Mouse (Mus musculus) heart, postnatal 36 days (tissue): Measurements from ENCODE around the gene D5Ertd579e. TPM values are rescaled to one million over a fixed set of nuclear protein-coding genes. Genes with fewer than 3 reads are reported as not detected.

ENCODE experiments used
- DNase-seq, 2 experiments: peaks; one replicate each; pipeline ENCODE4 v3.0.0; 2021 to 2022
- intact Hi-C: fragments of 180-260 bp; cut with DNase I; formaldehyde crosslinking; loops from one replicate; pipeline ENCODE4 v1.15.1; 2025
- total RNA-seq, 2 experiments: library from RNA; stranded (reverse); gene quantifications; 2 replicates each; pipeline ENCODE4 v1.2.3; 2021

D5Ertd579e gene
- total RNA-seq, 2 experiments from 2014 or later = 75.5 to 90.6 TPM

- intact Hi-C loops = no loop called here
- DNase-seq = no peak
Observed at GRCm38 (mm10) chr5:36722415-36722856, 26.6 kb upstream of the D5Ertd579e start.

GRCm38 (mm10) chr5:36720710-36721375 lies 25.0 kb upstream of the D5Ertd579e start:
- DNase-seq = no peak
- intact Hi-C loops = no loop called here

- intact Hi-C loops = no loop called here
- DNase-seq = no peak
Observed at GRCm38 (mm10) chr5:36720219-36720618, 24.4 kb upstream of the D5Ertd579e start.

DNA sequence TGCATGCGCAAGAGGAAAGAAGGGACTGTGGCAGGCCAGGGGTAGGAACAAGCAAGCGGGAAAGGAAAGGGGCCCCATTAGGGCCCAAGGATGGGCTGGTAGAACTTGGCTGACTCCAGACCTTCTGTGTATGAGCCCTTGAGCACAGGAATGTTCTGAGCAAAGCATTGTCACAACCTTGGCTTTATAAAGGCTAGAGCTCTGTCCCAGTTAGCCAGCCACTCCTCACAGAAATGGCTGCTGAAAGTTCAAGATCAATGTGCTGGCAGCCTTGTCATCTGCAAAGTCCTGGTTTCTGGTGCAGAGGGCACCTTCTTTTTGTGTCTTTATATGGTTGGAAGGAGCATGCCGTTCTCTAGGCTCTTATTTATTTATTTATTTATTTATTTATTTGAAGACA lies 23.8 kb upstream of the D5Ertd579e start:
- DNase-seq = no peak
- intact Hi-C loops = no loop called here

- no peak for DNase-seq
- intact Hi-C loops = no loop called here
Observed at GRCm38 (mm10) chr5:36719135-36719534, 23.3 kb upstream of the D5Ertd579e start.

DNA sequence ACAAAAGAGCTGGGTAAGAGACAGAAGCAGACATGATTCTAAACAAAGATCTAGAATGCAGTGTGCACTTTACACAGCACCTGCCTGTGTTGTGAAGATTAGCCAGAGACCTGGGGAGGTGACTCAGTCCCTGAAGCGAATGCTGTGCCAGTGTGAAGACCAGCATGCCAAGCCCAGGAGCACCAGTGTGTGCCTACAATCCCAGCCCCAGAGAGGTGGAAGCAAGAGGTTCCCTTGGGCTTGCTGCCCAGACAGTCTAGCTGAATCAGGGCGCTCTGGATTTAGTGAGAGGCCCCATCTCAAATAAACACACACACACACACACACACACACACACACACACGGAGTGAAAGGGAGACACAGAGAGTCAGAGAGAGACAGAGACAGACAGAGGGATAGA lies 22.1 kb upstream of the D5Ertd579e start:
- intact Hi-C loops = no loop called here
- no peak for DNase-seq

GRCm38 (mm10) chr5:36716816-36717215 lies 21.0 kb upstream of the D5Ertd579e start:
- DNase-seq = no peak
- intact Hi-C loops = no loop called here

GRCm38 (mm10) chr5:36714832-36715231 lies 19.0 kb upstream of the D5Ertd579e start:
- DNase-seq = no peak
- intact Hi-C loops = loop anchor here (2.0 kb wide), 1 partner anchor 22 kb away; no protein-coding TSS in a partner anchor

DNA sequence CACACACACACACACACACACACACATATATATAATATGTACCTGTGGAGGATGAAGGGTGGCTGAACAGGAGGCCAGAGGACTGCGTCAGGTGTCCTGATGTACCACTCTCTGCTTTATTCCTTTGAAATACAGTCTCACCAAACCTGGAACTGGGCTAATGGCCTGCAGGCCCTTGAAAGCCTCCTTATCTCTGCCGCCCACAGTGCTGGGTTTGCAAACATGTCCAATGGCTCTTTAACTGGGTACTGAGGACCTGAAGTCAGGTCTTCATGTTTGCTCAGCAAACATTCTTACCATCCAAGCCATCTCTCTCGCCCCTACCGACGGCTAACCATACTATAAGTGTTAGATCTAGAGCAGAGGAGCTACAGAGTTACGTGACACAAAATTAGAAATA lies 17.9 kb upstream of the D5Ertd579e start:
- intact Hi-C loops = loop anchor here (2.0 kb wide), 1 partner anchor 23 kb away; no protein-coding TSS in a partner anchor
- DNase-seq = no peak

GRCm38 (mm10) chr5:36712553-36713534 lies 17.0 kb upstream of the D5Ertd579e start:
- intact Hi-C loops = loop anchor here (1.0 kb wide), 1 partner anchor 17 kb away; the partner anchor contains the start of gene D5Ertd579e
- peak; percentile 83 to 88 for DNase-seq

DNA sequence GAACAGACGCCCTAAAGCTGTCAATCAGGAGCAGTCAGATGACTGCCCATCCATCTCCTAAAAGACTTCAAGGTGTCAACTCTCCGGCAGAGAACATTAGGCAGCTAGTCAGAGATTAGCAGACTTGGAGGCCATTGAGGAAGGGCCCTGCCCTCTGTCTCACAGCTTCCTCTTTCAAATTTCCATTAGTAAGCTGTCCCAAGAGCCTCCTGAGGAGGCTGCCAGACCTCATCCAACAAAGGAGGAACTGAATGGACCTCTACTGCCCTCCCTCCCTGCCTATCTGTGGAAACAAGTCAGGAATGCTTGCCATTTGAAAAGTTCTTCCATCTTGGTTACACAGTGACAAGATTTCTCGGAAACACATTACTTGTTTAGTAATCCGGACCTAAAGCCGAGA lies 16.0 kb upstream of the D5Ertd579e start:
- intact Hi-C loops = loop anchor here (1.0 kb wide), 1 partner anchor 16 kb away; the partner anchor contains the start of gene D5Ertd579e
- no peak for DNase-seq

GRCm38 (mm10) chr5:36705792-36706191 lies 10.0 kb upstream of the D5Ertd579e start:
- DNase-seq = no peak
- intact Hi-C loops = no loop called here

DNA sequence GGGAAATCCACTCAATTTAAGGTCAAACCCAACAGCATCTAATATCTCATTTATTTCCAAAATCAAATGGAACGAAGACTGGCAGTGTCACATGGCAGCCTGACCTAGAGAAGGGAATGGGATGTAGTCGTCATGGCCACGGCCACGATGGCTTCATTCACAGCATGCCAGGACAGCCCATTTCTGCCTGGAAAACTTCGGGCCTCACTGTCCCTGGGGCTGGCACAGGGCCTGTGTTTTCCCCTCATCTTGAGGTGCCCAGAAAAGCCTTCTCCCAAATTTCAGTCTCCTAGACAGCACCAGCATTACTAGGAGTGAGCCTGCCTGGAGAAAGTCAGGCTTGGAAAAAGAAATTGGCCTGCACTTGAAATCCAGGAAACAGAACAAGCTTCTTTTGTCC lies 9.6 kb upstream of the D5Ertd579e start:
- DNase-seq = no peak
- intact Hi-C loops = no loop called here

GRCm38 (mm10) chr5:36704684-36705083 lies 8.9 kb upstream of the D5Ertd579e start:
- intact Hi-C loops = no loop called here
- DNase-seq = no peak

GRCm38 (mm10) chr5:36700939-36701620 lies 5.3 kb upstream of the D5Ertd579e start:
- intact Hi-C loops = no loop called here
- no peak for DNase-seq

GRCm38 (mm10) chr5:36698689-36699088 lies 2.9 kb upstream of the D5Ertd579e start:
- DNase-seq = no peak
- intact Hi-C loops = no loop called here

DNA sequence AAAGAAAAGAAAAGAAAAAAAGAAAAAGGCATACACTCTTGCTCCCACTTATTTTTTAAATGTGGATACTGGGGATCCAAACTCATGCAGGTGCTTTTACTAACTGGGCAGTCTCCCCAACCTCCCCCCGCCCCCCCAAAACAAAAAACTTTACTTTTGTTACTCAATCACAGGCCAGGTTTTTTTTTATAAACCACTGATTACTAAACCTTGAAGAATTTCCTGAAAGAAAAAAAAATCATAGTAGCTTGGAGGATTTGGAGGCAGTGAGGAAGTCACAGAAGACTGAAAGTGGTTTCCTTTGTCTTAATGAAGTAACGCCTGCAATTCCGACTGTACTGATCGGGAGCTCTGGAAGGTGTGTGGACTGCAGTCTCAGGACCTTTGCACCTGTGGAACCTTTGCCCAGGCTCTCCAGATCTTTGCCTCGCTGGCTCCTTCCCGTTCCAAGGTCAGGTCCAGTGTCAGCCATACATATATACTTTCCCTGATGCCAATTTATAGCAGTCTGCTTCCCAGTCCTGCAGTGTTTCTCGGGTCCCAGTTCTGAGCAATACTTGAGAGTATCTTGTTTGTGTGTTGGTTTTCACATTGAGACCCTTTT lies 2.3 kb upstream of the D5Ertd579e start:
- intact Hi-C loops = no loop called here
- DNase-seq = no peak

GRCm38 (mm10) chr5:36696504-36697300 lies 878 bp upstream of the D5Ertd579e start:
- intact Hi-C loops = loop anchor here (1.0 kb wide), 1 partner anchor 16 kb away; no protein-coding TSS in a partner anchor
- DNase-seq = peak in 1 of 2 experiments; percentile 34

GRCm38 (mm10) chr5:36695005-36695404 lies 819 bp downstream of the D5Ertd579e start:
- DNase-seq = no peak
- intact Hi-C loops = loop anchor here (2.0 kb wide), 2 partner anchors 44 to 74 kb away; no protein-coding TSS in a partner anchor
